Mouse (Mus musculus): ENCODE data around the gene Zbtb16. TPM values are rescaled to one million over a fixed set of nuclear protein-coding genes. Genes with fewer than 3 reads are reported as not detected.

Gene Zbtb16
- total RNA-seq, 2 experiments from 2014 or later, result 103 TPM

DNA sequence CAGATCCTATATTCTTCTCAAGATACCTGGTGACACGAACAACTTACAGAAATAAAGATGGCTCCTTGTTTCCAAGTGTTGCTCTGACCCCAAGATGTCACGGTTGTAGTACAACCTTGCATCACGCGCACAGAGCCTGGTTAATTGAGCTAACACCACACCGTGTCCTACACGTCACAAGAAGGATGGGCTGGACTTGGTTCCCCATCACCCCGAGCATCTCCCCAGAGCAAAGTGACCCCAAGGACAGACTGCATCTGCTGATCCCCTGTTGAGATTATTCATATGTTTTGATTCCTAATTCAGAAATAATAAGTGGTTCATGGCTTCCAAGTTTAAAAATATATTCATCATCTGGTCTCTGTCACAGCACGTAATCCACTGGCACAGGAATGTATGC is 62.3 kb downstream of the Zbtb16 start:
- no peak for DNase-seq (ENCODE audit: extremely low spot score in 1 of 2, low spot score in 1 of 2)

DNA sequence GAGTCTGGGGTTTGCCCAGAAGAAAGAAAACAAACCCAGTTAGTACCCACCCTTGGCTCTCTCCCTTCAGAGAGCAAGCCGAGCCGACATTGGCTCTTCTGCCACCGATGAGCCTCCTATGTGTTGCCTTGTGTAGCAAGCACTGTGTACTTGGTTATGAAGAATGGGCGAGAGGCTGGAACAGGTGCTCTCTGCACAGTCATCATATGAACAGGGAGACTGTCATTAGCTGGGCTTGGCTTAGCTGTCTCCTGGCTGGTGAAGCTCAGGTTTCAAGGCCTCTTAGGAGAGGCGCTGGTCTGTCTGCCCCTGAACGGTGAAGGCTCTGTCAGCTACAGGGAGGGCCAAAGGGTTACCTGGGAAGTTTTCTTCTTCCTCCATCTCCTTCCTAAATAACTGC is 62.9 kb downstream of the Zbtb16 start:
- DNase-seq (ENCODE audit: extremely low spot score in 1 of 2, low spot score in 1 of 2), result no peak

DNA sequence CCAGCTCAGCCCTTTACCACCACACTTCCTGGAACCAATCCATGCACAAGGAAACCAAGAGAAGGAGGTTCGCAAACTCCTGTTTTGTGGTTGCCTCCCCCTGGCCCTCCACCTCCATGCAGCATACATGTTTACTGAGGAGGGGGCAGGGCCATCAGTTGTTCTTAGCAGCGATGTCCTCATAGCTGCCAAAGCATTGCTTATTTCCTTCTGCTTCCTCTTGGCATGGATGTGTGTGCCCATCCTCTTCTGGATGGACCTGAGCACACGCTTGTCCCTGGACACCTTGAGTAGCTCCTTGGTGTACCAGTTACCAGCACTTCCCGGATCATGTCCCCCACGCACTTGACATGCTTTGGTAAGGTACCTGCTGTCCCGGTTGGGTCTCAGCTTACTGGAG is 64.5 kb downstream of the Zbtb16 start:
- DNase-seq (ENCODE audit: extremely low spot score in 1 of 2, low spot score in 1 of 2), result no peak

DNA sequence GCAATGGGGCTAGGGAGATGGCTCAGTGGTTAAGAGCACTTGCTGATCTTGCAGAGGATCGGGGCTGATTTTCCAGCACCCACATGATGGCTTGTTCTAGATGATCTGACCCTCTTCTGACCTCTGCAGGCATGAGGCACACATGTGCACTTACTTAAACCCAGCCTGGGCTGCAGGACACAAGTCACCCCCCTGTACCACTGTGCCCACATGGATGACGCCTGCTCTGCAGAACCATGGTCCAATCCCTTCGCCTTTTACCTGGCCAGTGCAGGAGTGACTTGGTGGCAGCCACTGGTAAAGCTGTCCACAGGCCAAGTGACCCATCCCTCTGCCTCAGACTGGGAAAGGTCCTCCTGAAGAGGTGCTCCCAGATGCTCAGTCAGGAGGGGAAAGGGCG is 67.1 kb downstream of the Zbtb16 start:
- DNase-seq (ENCODE audit: extremely low spot score in 1 of 2, low spot score in 1 of 2), result no peak

DNA sequence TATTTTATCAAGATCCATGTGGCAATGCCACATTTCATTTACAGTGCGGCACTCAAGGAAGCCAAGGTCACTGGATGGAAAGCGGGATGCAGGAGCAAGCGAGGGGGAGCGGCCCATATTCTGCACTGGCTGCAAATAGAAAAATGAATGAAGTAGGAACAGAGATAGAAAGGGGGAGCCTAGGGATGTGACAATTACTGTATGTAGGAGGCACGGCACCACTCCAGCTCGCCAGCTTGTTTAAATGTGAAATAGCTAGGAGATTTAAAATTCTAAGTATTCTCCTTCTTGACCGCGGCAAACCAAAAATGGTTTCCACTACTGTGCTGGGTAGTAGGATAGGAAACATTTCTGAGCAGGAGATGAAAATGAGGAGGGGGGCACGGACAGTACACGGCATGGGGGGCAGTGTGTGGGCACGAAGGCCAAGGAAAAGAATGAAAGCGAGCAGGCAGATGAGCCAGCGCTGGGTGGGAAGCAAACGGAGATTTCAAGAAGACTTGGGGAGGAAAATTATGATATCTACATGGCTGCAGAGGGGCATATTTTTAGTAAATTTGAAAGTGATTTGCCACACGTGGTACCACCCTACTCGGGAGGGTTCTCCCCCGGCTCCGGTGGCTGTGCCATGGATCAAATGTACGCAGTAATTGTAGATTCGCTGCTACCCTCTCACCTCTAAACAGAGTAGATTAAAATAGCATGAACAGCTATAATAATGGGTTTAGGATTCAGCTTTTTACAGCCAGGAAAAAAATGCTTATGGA is 68.2 kb downstream of the Zbtb16 start:
- DNase-seq (ENCODE audit: extremely low spot score in 1 of 2, low spot score in 1 of 2), result no peak

DNA sequence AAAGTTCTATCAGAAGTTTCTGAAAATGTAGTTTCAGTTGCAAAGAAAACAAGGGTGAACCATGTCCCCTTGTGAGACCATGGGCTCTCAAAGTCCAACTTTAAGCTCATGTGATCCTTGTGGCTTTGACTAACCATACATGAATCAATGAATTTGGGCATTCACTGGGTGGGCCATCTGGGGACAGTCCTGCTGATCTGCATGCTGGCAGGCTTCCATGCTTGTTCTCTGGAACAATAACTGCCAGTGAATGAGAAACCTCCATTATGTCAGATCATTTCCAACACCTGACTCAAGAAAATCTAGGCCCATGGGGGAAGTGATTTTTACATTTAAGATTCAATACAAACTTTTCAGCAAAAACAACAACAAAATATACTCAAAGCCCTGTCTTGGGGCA is 70.1 kb downstream of the Zbtb16 start:
- DNase-seq (ENCODE audit: extremely low spot score in 1 of 2, low spot score in 1 of 2), result no peak

DNA sequence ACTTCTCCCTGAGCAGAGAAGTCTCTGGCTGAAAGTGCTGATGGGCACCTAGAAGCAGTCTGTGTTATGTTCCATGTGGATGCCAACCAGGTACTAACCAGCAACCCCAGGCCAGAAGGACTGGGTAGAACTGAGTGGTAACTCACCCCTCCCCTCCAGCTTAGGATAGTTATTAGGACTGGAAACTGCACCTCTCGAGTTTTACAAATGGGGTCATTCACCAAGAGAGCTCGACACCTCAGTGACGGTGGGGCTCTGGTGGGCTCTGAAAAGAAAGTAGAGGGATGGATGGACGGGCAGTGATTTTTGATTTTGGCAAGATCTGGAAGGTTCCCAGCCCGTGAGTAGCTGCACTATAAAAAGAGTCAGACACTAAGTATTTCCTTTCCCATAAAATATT is 71.7 kb downstream of the Zbtb16 start:
- DNase-seq (ENCODE audit: extremely low spot score in 1 of 2, low spot score in 1 of 2), result no peak

DNA sequence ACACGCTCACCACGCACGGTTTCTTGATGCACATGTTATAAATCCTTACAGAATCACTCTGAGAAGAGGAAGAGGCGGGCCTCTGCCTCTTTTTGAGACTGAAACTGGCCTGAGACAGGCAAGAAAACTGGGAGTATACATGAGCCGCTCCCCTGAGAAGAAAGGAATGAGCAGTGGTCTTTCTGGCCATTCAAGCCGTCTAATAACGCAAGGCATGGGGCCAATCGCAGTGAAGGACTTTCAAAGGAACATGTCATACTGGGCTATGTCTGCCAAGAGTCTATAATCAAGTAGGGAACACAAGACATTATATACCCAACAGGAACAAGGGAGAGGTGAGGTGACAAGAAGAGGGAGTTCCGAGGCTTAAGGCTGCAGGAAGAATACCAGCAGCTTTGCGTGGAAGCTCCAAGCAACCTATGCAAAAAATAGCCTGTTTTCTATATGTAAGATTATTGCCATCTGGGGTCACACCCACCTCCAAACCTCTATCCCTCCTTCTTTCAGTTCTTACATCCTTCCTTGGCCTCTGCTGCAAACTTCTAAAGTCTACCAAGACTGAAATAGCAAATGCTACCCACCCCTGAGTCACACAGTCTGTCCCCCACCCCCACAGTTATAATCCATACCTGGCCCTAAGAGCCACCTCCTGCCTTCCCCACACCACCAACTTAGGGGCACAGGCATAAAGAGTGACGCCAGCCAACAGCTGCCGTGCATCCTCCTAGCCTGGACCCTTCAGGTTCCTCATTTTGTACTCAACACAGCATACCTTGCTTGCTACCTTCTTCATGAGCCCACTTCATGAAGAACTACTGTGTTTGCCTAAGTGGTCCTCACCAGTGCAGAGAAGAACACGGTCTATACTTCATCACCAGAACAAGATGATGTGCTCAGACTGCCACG is 74.0 kb downstream of the Zbtb16 start:
- DNase-seq (ENCODE audit: extremely low spot score in 1 of 2, low spot score in 1 of 2), result no peak

DNA sequence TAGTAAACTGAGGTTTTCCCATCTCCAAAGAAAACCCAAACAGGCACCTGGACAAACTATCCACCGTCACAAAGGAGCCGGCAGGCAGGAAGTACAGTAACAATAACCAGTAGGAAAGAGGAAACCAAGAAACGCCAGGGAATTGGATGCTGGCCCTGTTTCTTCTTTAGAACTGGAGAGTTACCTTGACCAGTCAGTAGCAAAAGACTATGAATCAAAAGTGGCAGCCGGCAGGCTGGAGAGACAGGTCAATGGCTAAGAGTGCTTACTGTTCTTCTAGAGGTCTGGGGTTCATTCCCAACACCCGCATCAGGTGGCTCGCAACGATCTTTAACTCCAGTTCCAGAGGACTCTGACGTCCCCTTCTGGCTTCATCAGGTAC is 74.9 kb downstream of the Zbtb16 start:
- DNase-seq (ENCODE audit: extremely low spot score in 1 of 2, low spot score in 1 of 2), result no peak

DNA sequence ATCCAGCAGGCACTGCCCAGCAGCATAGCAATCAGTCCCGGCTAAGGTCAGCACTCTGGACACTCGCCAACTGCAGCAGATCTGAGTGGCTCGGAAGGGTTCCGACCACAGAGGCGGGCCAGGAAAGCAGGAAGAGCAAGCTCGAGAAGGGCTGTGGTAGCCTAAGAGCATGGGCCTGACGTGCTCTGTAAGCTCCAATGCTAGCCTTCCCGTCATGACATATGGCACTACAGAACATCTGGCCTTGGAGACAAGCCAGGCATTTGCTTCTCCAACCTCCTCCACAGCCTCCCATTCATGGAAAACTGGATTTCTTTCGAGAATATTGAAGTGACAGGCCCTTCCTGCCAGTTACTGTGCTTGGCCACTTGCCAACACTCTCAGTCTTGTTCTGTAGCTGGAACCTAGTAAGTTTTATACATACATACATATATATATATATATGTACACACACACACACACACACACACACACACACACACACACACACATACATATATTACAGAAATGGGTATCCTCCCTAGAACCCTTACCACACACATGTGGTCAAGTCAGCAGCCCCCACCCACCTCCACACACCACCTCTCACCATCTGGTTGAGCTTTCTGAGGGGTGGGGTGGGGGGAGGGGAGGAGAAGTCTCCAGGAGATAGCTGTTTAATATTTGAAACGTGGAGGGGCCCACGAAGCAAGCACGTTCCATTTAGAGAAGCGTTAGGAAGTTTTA is 75.4 kb downstream of the Zbtb16 start:
- peak in 1 of 2 experiments; percentile 63 for DNase-seq (ENCODE audit: extremely low spot score in 1 of 2, low spot score in 1 of 2)

DNA sequence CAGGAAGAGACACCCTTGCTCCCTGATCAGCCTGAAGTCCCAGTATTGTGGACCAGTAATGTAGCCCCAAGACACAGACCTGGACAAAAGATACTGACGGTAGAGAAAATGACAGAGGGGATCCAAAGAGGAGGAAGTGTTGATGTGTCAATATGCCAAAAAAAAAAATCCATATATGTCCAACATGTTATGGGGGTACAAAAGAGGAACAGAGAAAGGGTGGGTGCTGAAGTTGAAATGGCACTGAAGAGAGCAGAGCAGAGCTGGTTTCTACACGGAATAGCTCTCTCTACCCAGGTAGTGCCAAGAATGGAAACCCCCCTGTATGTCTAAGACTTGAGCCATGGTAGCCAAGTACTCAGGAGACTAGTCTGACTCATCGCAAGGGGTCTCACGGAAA is 76.9 kb downstream of the Zbtb16 start:
- no peak for DNase-seq (ENCODE audit: extremely low spot score in 1 of 2, low spot score in 1 of 2)

DNA sequence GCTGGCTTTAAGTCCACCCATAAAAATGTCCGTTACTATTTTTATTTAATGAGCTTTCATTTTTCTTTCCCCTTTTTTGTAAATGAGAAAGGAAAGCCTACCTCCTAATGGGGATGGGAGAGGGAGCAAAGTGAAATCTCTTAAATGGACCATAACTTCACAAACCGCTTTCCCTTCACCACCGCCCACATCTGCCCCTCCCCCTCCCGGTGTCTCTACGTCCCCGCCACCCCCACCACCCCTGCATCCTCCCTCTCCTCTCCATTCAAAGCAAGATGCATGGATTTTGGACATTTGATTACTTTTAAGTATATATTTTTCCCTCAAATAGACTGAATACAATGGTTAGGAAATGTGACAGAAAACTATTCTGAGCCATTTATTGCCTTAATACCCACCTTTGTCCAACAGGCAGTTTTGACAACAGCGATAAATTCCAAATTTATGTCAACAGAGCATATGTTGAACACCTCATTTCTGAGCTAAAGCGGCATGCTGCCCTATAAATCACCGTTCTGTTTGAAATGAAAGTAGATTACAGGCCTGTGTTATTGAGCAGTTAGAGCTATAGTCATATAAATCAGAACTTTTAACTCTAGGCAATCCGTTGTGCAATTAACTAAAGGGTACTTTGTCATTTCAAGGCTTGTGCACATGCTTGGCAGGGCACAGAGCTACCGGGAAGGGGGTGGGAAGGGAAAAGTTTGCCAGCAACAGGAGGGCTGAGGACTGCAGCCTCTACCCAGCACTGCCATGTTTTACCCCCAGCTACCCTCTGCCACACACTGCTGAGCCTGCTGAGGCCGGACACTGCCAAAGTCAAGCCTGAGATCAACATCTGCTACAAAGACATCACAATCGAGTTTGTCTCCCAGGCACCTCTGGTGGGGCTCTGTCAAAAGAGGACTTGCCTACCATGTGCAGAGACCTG is 78.1 kb downstream of the Zbtb16 start:
- no peak for DNase-seq (ENCODE audit: extremely low spot score in 1 of 2, low spot score in 1 of 2)

DNA sequence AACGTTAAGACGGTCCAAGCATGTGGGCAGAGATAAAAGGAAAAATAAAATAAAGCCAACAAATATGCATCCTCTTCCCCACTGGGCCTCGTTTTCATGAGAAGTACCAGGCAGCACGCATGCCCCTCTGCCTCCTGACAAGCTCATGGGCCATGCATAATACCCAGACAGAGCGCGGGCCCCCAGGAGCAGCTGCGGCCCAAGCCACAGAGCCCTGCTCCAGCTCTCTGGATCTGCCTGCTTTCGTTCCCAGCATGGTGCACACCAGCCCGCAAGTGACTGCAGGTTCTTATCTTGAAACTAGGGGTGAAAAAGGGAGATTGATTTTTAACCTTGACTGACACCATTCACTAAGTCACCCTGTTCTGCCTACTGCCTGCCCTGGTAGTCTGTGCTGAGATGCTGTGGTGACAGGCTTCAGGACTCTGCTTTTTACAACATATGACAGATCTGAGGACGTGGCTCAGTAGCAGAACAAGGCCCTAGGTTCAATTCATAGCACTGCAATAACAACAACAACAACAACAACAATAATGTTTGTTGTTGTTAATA is 79.7 kb downstream of the Zbtb16 start:
- DNase-seq (ENCODE audit: extremely low spot score in 1 of 2, low spot score in 1 of 2), result no peak

DNA sequence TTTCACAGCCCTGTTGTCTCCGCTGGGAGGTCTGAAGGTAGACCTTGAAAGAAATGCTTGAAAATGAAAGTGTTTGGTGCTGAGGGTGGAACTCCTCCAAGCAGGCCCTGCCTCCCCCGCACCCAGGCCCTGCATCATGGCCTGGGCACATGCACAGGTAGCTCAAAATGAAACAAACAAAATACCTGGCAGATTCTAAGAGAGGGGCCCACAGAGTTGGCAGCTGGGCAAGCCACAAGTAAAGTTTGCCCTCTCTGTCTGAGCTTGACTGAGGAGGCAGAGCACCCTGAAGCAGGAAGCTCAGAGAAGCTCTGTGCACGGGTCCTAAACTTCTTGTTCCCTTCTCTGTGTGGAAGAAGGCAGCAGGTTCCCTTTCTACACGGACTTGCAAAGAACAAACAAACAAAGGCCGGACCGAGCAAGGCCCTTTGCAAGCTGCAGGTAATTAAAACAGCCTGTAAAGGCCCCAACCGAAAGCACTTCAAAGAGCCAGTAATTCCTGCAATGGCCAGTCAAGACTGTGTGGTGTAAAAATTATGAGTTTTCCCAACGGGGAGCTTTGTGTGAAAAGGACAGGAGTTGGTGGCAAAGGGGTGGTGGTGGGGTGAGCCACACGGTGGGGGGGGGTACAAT is 80.5 kb downstream of the Zbtb16 start:
- no peak for DNase-seq (ENCODE audit: extremely low spot score in 1 of 2, low spot score in 1 of 2)

DNA sequence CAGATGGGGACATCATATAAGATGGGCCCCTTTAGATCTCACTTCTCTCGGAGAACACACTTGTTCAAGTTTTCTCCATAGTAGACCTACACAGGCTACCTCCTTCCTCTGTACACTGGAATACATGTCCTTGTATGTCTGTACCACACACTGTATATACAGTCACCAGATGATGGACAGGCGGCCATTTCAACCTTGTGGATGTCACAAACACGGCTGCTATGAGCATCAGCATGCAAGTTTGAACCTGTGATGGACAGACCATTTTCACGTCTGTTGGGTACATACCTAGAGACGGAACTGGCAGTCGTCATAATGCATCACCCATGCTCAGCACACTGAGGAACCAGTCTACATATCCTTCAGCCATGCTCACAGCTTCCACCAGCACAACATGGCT is 81.6 kb downstream of the Zbtb16 start:
- no peak for DNase-seq (ENCODE audit: extremely low spot score in 1 of 2, low spot score in 1 of 2)

DNA sequence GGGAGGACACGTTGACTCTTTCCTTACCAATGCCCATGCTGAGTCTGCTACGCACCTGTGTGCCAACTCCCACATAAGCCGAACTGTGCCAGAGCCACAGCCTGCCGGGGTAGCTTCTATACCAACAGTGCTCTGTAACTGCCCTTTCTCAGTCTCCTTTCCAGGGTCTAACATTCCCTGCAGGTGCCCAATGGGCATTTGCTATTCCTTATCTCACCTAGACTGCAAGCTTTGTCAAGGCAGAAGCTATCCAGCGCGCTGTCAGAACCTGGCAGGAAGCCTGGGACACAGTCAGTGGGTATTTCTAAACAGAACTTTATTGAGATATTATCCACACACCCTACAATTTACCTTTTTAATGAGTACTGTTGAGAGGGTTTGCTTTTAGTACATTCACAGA is 82.1 kb downstream of the Zbtb16 start:
- no peak for DNase-seq (ENCODE audit: extremely low spot score in 1 of 2, low spot score in 1 of 2)

DNA sequence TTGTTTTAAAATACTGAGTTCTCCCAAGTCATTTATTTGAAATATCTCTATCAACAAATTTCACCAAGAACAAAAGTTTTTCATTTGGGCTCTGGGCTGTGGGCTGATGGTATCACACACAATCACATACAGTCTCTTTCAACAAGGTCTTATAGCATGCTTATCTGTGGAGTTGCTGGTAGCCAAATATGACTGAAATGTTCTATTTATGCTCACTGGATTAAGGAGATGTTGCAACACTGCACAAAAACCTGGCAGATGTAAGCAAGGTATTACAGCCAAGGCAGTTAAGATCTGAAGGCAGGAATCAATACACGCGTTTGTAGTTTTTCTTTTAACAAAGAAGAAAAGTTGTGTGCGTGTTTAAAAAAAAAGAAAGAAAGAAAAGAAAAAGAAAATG is 84.1 kb downstream of the Zbtb16 start:
- DNase-seq (ENCODE audit: extremely low spot score in 1 of 2, low spot score in 1 of 2), result no peak

DNA sequence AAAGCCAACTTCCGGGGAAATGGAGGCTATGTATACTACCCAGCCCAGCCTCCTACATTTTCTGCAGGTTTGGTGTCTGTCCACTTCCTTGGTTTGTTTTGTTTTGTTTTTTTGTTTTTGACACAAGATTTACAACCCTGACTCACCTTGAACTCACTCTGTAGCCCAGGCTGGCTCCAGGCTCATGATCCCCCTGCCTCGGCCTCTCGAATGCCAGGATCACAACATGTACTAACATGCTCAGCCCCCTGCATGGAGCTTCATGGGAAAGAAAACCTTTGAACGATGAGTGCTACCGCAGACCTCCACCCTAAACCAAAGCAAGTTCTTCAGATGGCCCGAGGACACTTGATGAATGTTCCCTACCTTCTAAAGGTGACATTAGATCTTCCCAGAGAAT is 86.4 kb downstream of the Zbtb16 start:
- no peak for DNase-seq (ENCODE audit: extremely low spot score in 1 of 2, low spot score in 1 of 2)

DNA sequence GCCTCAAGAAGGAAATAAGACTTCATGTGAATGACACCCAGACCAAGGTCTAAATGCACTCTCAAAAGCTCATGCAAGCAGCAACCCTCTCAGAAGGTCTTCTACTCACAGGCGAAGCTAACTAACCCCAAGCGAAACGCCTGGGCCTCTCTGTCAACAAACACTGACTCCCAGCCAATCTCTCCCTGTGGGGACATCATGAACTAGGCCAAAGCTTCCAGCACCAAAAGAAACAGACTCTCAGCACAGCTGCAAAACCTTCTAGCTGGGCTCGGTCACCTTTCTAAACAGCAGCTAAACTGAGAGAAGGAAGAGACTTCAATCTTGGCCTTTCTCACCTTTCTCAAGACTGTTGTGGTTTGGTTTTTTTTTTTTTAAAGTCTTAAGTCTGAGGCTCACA is 86.9 kb downstream of the Zbtb16 start:
- no peak for DNase-seq (ENCODE audit: extremely low spot score in 1 of 2, low spot score in 1 of 2)
